Mouse (Mus musculus) embryonic stem cell, embryonic (primary cell): ENCODE data around the gene Agbl5.

Experiments used
- CTCF ChIA-PET, 4 experiments: fragments of 300-600 bp in 2 of 4; fragments of 350-600 bp in 2 of 4; sonication (Branson Sonifier 250); formaldehyde crosslinking; loops; one replicate each; lab custom pipeline; 2022; ENCODE audit warnings: inconsistent platforms in 2 of 4; lab: Charles Lee
- POLR2A ChIA-PET, 4 experiments: fragments of 300-600 bp in 2 of 4; fragments of 350-600 bp in 2 of 4; sonication (Branson Sonifier 250); formaldehyde crosslinking; loops; one replicate each; lab custom pipeline; 2022; ENCODE audit warnings: antibody characterized with exemption in 4 of 4, inconsistent platforms in 1 of 4; lab: Charles Lee

Gene Agbl5

DNA sequence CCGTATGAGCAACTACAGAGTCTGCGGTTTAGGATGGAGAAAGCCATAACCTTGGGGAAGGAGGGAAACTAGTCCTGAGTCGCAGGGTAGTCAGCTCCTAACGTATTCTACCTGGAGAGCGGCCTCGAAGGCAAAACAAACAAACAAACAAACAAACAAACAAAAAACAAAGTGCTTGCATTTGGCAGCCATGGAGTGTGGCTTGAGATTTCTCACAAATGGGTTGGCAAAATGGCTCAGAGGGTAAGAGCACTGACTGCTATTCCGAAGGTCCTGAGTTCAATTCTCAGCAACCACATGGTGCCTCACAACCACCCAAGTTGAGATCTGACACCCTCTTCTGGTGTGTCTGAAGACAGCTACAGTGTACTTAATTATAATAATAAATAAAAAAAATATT, 21.4 kb downstream of the Agbl5 start:
- CTCF ChIA-PET = interaction anchor here in 1 of 4 experiments (1.2 kb wide), 1 partner anchor 200 kb away, joined by 4 read pairs; no protein-coding TSS in a partner anchor
- POLR2A ChIA-PET = interaction anchor here in 3 of 4 experiments (0.7 to 30.7 kb wide), 9 partner anchors 0 to 145 kb away, joined by 3 to 838 read pairs (median 8); partner anchors contain the start of genes Agbl5 (in 2 of the 3), Cad (in 1 of the 3), Emilin1 (in 1 of the 3) and Khk (in 1 of the 3)

DNA sequence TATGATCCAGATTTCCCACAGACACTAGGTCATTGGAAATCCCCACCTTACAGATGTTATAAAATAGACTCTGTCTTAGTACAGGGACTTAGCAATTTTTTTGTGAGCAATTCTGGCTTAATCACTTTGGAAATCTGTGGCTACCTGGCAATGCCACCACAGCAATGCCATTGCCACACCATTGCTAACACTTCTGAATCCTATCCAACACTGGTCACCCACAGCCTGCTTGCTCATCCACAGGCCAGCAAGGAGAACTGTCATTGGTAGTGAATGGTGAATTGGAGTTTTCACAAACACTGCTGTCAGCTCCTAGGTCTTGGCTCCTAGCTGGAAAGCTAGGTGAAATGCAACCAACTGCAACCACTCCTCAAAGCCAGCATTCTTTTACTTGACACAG, 22.0 kb downstream of the Agbl5 start:
- POLR2A ChIA-PET = interaction anchor here in 3 of 4 experiments (0.6 to 30.7 kb wide), 6 partner anchors 0 to 215 kb away, joined by 3 to 838 read pairs (median 190); partner anchors contain the start of genes Agbl5 (in 2 of the 3), Emilin1 (in 1 of the 3), Khk (in 1 of the 3) and Ost4 (in 1 of the 3)
- CTCF ChIA-PET = interaction anchor here in 1 of 4 experiments (1.2 kb wide), 1 partner anchor 201 kb away, joined by 4 read pairs; no protein-coding TSS in a partner anchor

- ChIA-PET POLR2A (interaction anchor here in 3 of 4 experiments (0.5 to 30.7 kb wide), 16 partner anchors 10 to 268 kb away, joined by 3 to 838 read pairs (median 4); partner anchors contain the start of genes Agbl5 (in 3 of the 3), Atraid (in 1 of the 3), Cad (in 1 of the 3) and Gm29609 (in 1 of the 3)), CTCF (interaction anchor here in 3 of 4 experiments (0.5 to 1.8 kb wide), 5 partner anchors 9 to 18 kb away, joined by 3 to 8 read pairs (median 4); partner anchors contain the start of gene Khk (in 2 of the 3))
These were observed 23.7 kb downstream of the Agbl5 start for GRCm38 (mm10) chr5:30912156-30912555.

- ChIA-PET POLR2A (interaction anchor here (0.5 to 30.7 kb wide), 35 partner anchors 9 to 715 kb away, joined by 3 to 838 read pairs (median 4); partner anchors contain the start of genes Agbl5 (in 3 of the 4), Atraid (in 2 of the 4), Slc5a6 (in 2 of the 4) and Cad (in 1 of the 4)), CTCF (interaction anchor here (0.7 to 1.8 kb wide), 8 partner anchors 8 to 138 kb away, joined by 3 to 10 read pairs (median 4); partner anchors contain the start of gene Khk (in 2 of the 4))
These were observed 24.8 kb downstream of the Agbl5 start, which contains the start of gene Emilin1 for GRCm38 (mm10) chr5:30913060-30913841. TSS of gene Emilin1 (plus strand) at chr5:30913402.

DNA sequence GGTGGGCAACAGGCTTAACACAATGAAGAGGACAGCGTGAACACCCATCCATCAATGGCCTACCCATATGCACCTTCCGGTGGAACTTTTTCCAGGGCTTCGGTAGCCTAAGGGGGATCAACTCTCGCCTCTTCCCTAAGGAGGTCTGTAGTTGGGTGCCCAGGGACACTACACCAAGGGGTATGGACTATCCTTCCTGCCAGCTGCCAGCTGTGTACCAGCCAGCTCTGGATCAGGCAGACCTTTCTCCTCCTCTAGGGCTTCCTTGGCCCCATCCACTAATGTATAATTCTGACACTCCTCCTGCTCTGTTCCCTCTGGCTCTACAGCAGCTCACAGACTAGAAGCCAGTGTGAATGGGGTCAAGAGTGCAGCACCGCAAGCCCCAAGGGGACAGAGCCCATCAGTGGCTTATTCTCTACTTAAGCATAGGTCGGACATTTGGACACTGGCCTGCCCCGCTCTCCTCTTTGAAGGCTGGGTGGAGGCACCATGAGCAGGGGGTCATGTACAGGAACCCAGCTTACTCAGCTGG, 25.7 kb downstream of the Agbl5 start:
- ChIA-PET CTCF (interaction anchor here in 2 of 4 experiments (0.8 to 1.2 kb wide), 3 partner anchors 34 to 139 kb away, joined by 3 to 5 read pairs (median 3); no protein-coding TSS in a partner anchor), POLR2A (interaction anchor here in 3 of 4 experiments (0.6 to 30.7 kb wide), 15 partner anchors 8 to 266 kb away, joined by 3 to 838 read pairs (median 4); partner anchors contain the start of genes Agbl5 (in 2 of the 3), Atraid (in 1 of the 3), Gm29609 (in 1 of the 3) and Gtf3c2 (in 1 of the 3))

DNA sequence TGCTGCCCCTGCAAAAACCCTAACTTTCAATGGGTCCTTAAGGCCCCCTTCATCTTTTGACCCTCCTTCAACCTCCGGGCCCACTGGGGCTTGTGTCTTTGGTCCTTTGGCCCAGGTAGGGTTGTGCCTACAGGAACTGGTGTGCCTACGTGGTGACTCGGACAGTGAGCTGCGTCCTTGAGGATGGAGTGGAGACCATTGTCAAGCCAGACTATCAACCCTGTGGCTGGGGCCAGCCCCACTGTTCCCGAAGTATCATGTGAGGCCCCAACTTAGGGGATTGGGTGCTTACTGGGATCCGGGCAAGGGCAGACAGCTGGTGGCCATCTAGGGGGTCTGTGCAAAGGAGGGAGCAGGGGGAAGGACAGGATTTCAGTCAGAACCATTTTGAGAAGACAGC, 26.4 kb downstream of the Agbl5 start:
- CTCF ChIA-PET = interaction anchor here (0.7 to 3.9 kb wide), 10 partner anchors 10 to 278 kb away, joined by 3 to 26 read pairs (median 4); partner anchors contain the start of genes Eif2b4 (in 1 of the 4) and Snx17 (in 1 of the 4)
- POLR2A ChIA-PET = interaction anchor here in 3 of 4 experiments (0.5 to 30.7 kb wide), 18 partner anchors 9 to 419 kb away, joined by 3 to 838 read pairs (median 4); partner anchors contain the start of genes Agbl5 (in 2 of the 3), Ost4 (in 2 of the 3), Dpysl5 (in 1 of the 3) and Trim54 (in 1 of the 3)

DNA sequence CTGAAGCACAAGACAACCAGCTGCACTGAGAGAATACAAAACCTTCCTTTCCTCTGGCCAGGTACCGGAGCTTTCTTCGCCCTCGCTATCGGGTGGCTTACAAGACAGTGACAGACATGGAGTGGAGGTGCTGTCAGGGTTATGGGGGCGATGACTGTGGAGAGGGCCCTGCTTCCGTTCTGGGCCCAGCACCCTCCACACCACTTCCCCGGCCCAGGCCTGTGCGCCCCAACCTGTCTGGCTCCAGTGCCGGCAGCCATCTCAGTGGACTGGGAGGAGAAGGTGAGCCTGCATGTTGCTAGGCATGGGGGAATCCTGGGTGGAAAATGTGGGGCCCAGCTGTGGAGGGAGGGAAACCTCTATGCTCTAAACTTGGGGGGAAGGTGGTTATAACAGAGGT, 27.0 kb downstream of the Agbl5 start:
- POLR2A ChIA-PET = interaction anchor here (0.5 to 30.7 kb wide), 34 partner anchors 8 to 420 kb away, joined by 3 to 838 read pairs (median 4); partner anchors contain the start of genes Ost4 (in 4 of the 4), Agbl5 (in 2 of the 4), Atraid (in 1 of the 4) and Dpysl5 (in 1 of the 4)
- CTCF ChIA-PET = interaction anchor here (0.6 to 3.9 kb wide), 27 partner anchors 8 to 277 kb away, joined by 3 to 26 read pairs (median 3); partner anchors contain the start of genes Ost4 (in 2 of the 4), Agbl5 (in 1 of the 4), Eif2b4 (in 1 of the 4) and Snx17 (in 1 of the 4)

DNA sequence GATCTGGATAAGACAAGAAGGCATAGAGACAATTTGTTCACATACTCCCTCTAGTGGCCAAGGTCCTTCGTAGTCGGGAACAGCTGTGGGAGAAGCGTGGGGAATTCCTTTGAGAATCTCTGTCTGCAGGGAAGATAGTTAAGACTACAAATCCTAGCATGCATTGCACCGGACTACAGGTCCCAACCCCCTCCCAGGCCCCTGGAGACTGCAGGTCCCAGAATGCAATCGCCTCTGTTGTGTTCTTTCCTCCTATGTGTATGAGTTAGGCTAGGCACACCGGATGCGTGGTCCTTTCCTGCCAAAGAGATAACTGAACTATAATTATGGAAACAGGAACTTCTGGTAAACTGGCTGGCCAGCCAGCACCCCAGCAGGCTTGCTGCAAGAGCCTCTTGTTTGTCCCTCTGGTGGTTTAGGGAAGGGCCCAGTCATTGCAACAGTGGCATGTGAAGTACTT, 27.5 kb downstream of the Agbl5 start:
- ChIA-PET POLR2A (interaction anchor here (0.5 to 30.7 kb wide), 29 partner anchors 8 to 286 kb away, joined by 3 to 838 read pairs (median 4); partner anchors contain the start of genes Ost4 (in 4 of the 4), Agbl5 (in 2 of the 4), Atraid (in 1 of the 4) and Dpysl5 (in 1 of the 4)), CTCF (interaction anchor here (0.5 to 3.9 kb wide), 32 partner anchors 8 to 277 kb away, joined by 3 to 26 read pairs (median 3); partner anchors contain the start of genes Ost4 (in 2 of the 4), Agbl5 (in 1 of the 4), Eif2b4 (in 1 of the 4) and Snx17 (in 1 of the 4))

DNA sequence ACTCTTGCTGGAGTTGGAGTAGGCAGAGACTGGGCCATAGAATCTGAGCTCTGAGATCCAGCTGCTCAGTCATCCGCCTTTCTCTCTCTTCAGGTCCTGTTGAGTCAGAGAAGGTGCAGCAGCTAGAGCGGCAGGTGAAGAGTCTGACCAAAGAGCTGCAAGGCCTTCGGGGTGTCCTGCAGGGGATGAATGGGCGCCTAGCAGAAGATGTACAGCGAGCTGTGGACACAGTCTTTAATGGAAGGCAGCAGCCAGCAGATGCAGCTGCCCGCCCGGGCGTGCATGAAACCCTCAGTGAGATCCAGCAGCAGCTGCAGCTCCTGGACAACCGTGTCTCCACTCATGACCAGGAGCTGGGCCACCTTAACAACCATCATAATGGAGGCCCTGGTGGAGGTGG, 28.3 kb downstream of the Agbl5 start:
- CTCF ChIA-PET = interaction anchor here (0.5 to 3.9 kb wide), 17 partner anchors 9 to 524 kb away, joined by 3 to 26 read pairs (median 4); partner anchors contain the start of genes Atraid (in 1 of the 4), Ost4 (in 1 of the 4) and Slc5a6 (in 1 of the 4)
- POLR2A ChIA-PET = interaction anchor here (0.5 to 30.7 kb wide), 36 partner anchors 10 to 1176 kb away, joined by 3 to 838 read pairs (median 4); partner anchors contain the start of genes Gm29609 (in 3 of the 4), Gtf3c2 (in 3 of the 4), Ost4 (in 3 of the 4) and Agbl5 (in 2 of the 4)

DNA sequence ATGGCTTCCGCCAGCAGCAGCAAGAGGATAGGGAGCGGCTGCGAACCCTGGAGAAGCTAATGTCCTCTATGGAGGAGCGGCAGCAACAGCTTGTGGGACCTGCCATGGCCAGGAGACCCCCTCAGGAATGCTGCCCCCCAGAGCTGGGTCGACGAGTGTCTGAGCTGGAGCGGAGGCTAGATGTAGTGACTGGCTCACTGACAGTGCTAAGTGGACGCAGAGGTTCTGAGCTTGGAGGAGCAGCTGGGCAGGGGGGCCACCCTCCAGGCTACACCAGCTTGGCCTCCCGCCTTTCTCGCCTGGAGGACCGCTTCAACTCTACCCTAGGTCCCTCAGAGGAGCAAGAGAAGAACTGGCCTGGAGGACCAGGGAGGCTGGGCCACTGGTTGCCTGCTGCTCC, 28.9 kb downstream of the Agbl5 start:
- ChIA-PET CTCF (interaction anchor here (0.5 to 3.9 kb wide), 17 partner anchors 10 to 525 kb away, joined by 3 to 26 read pairs (median 4); partner anchors contain the start of genes Atraid (in 1 of the 4), Ost4 (in 1 of the 4) and Slc5a6 (in 1 of the 4)), POLR2A (interaction anchor here (0.5 to 30.7 kb wide), 40 partner anchors 8 to 923 kb away, joined by 3 to 838 read pairs (median 5); partner anchors contain the start of genes Gm29609 (in 3 of the 4), Gtf3c2 (in 3 of the 4), Ost4 (in 3 of the 4) and Agbl5 (in 2 of the 4))

DNA sequence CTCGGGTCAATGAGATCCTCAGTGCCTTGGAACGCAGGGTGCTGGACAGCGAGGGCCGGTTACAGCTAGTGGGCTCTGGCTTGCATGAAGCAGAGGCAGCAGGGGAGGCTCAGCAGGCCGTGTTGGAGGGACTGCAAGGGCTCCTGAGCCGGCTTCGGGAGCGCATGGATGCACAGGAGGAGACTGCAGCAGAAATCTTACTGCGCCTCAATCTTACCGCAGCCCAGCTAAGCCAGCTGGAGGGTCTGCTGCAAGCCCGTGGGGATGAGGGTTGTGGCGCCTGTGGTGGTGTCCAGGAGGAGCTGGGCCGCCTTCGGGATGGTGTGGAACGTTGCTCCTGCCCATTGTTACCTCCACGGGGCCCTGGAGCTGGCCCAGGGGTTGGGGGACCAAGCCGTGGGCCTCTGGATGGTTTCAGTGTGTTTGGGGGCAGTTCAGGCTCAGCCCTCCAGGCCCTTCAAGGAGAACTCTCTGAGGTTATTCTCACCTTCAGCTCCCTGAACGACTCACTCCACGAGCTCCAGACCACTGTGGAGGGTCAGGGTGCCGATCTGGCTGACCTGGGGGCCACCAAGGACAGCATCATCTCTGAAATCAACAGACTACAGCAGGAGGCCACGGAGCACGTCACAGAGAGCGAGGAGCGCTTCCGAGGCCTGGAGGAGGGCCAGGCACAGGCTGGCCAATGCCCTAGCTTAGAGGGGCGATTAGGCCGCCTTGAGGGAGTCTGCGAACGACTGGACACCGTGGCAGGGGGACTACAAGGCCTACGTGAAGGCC, 29.6 kb downstream of the Agbl5 start:
- CTCF ChIA-PET = interaction anchor here in 2 of 4 experiments (0.7 to 3.9 kb wide), 11 partner anchors 10 to 131 kb away, joined by 3 to 26 read pairs (median 5); partner anchors contain the start of genes Atraid (in 1 of the 2), Ost4 (in 1 of the 2) and Slc5a6 (in 1 of the 2)

GRCm38 (mm10) chr5:30918691-30919090, 30.2 kb downstream of the Agbl5 start:
- ChIA-PET POLR2A (interaction anchor here in 3 of 4 experiments (0.8 to 30.7 kb wide), 21 partner anchors 9 to 208 kb away, joined by 3 to 838 read pairs (median 10); partner anchors contain the start of genes Ost4 (in 3 of the 3), Agbl5 (in 2 of the 3), Atraid (in 1 of the 3) and Dpysl5 (in 1 of the 3)), CTCF (interaction anchor here in 2 of 4 experiments (1.4 to 3.9 kb wide), 7 partner anchors 11 to 46 kb away, joined by 4 to 46 read pairs (median 5); partner anchors contain the start of gene Ost4 (in 1 of the 2))

More for the DNA sequence above, 29.6 kb downstream of the Agbl5 start:
- POLR2A ChIA-PET = interaction anchor here (0.7 to 30.7 kb wide), 36 partner anchors 9 to 270 kb away, joined by 3 to 838 read pairs (median 5); partner anchors contain the start of genes Ost4 (in 3 of the 4), Agbl5 (in 2 of the 4), Atraid (in 2 of the 4) and Gm29609 (in 2 of the 4)

- POLR2A ChIA-PET = interaction anchor here in 3 of 4 experiments (0.6 to 30.7 kb wide), 14 partner anchors 12 to 703 kb away, joined by 3 to 838 read pairs (median 4); partner anchors contain the start of genes Ost4 (in 3 of the 3), Agbl5 (in 2 of the 3) and Slc5a6 (in 1 of the 3)
- CTCF ChIA-PET = interaction anchor here in 3 of 4 experiments (0.6 to 3.7 kb wide), 6 partner anchors 7 to 444 kb away, joined by 3 to 46 read pairs (median 4); no protein-coding TSS in a partner anchor
These were observed 31.5 kb downstream of the Agbl5 start for GRCm38 (mm10) chr5:30919831-30920614.

- CTCF ChIA-PET = interaction anchor here (1.3 to 3.7 kb wide), 7 partner anchors 7 to 444 kb away, joined by 3 to 46 read pairs (median 4); partner anchors contain the start of gene Emilin1 (in 1 of the 4)
- POLR2A ChIA-PET = interaction anchor here in 3 of 4 experiments (0.6 to 30.7 kb wide), 19 partner anchors 9 to 128 kb away, joined by 3 to 838 read pairs (median 6); partner anchors contain the start of genes Ost4 (in 3 of the 3), Agbl5 (in 2 of the 3), Slc5a6 (in 2 of the 3) and Atraid (in 1 of the 3)
These were observed 32.1 kb downstream of the Agbl5 start for GRCm38 (mm10) chr5:30920621-30921020.
